Mouse (Mus musculus): ENCODE measurements around the gene Erbb3.

Erbb3 gene

DNA sequence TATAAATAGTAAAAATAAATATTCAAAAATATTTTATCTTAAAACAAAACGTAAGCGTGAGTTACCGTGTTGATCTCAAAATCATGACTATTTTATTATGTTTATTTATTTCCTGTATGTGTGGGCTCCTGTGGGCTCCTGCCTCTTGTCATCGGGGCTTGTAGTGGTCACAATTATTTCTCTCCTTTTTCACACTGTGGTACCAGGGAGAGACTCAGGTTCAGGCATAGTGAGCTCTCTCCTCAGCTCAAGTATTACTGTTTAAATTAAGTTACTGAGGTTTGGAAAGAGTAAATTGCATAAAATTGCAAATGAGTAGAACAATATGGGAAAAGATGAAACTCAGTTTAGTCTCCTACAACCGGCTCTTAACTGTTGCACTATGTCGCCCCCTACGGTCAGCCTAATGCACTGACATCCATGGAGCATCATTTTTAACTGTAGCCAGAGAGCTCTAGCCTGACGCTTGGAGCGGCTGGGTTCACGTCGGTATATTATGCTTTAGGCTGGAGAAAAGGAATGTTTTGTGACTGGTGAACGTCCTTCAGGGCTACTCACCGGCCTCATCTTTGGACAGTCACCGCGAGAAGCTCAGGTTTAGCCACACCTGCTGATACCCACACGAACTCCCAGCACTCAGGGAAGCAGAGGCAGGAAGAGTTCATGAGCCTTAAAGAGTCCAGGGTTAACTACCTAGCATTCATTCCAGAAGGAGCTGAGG, 23.1 kb upstream of the Erbb3 start:
- in situ Hi-C loops (cut with MboI, MseI) = no loop called here

DNA sequence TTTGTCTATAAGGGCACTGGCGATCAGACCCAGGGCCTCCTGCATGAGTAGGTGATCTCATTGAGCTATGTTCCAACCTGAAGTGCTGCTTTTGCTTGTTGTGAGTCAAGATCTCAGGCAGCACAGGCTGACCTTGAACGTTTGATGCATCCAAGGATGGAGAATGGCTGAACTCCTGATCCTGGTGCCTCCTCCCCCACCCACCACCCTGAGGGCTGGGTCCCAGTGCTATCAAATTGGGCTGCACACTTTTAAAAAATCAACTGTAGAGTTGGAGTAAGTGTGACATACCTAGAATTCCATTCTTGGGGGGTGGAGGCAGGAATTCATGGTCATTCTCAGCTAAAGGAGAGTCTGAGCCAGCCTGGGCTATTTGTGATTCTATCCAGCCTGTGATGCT, 17.0 kb upstream of the Erbb3 start:
- in situ Hi-C loops (cut with MboI, MseI) = loop anchor here (5.0 kb wide), 1 partner anchor 39 kb away; the partner anchor contains the start of gene Pa2g4

DNA sequence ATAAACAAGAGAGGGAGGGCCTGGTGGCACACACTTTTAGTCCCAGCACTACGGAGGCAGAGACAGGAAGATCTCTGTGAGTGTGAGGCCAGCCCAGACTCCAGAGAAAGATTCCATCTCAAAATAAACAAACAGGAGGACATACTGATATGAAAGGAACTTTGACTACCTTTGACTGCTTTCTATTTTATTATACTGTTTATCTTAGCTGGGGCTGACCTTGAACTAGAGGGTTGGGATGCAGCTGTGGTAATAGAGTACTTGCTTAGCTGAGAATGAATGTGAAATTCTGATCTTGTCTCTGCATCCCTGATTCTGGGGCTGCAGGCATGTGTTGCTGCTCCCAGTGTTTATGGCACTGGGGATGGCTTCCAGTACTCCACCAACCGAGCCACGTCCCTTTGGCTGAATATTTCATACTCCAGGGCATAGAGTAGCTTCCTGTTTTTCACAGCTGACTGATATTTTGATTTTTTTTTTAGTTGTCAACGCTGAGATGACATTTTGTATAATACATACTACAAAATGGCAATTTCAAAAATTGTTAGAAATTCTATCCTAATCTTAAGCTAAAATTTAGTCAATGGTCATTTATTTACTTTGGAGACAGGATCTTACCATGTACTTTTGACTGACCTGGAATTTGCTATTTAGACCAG, 13.1 kb upstream of the Erbb3 start:
- in situ Hi-C loops (cut with MboI, MseI) = no loop called here

DNA sequence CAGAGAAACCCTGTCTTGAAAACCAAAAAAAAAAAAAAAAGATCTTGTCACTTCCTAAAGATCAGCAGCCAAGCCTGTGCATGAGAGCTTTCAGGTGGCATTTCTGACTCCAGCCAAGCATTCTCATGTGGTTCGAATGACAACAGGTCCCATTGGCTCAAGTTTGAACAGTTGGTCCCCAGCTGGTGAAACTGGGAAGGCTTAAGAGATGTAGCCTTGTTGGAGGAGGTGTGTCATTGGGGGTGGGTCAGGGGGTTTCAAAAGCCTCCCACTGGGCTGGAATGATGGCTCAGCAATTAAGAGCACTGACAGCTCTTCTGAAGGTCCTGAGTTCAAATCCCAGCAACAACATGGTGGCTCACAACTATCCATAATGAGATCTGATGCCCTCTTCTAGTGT, 12.0 kb upstream of the Erbb3 start:
- in situ Hi-C loops (cut with MboI, MseI) = no loop called here

GRCm38 (mm10) chr10:128598476-128598875, 9.0 kb upstream of the Erbb3 start:
- in situ Hi-C loops (cut with MboI, MseI) = no loop called here

GRCm38 (mm10) chr10:128592797-128593196, 3.3 kb upstream of the Erbb3 start:
- in situ Hi-C loops (cut with MboI, MseI) = no loop called here

- in situ Hi-C loops (cut with MboI, MseI) = no loop called here
Observed at GRCm38 (mm10) chr10:128591436-128591835, 2.0 kb upstream of the Erbb3 start.

DNA sequence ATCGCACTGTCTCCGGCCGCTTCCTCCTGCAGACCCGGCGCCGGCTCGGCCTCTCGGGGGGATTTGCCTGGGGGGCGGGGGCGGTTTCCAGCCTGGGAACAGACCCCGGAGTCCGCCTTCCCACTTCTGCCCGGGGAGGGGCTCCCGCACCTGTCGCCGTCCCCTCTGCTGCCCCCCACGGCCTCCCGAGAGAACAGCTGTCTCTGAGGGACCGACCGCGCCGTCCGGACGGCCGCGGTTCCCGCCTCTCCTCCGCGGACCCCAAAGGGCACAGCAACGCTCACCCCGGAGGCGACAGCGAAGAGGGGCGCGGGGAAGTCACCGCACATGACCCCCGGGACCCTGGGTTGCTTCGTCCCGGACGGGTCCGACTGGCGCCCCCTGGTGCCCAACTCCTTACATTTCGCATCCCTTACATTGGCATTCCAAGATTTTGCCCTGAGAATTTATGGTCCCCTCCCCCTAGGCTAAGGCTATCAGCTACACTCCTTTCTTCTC, 790 bp upstream of the Erbb3 start:
- in situ Hi-C loops (cut with MboI, MseI) = no loop called here

- in situ Hi-C loops (cut with MboI, MseI) = no loop called here
Observed at GRCm38 (mm10) chr10:128588775-128589463, 533 bp downstream of the Erbb3 start.

DNA sequence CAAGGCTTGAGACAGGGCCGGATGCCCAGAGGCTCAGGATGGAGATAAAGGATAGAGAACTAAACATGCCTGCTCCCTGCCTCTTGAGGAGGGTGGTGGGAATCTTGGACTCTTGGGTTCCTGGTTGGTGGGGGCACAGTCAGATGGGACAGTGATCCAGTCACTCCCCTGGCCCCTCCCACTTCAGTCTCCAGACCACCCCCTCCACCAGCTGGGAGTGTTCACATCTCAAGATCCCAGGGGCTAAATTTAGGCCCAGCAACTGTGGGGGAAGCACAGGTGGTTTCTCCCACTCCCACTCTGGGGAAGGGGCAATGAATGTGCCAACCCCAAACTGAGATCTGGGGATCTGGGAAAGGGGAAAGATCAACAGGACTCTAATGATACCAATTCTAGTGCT, 1.3 kb downstream of the Erbb3 start:
- in situ Hi-C loops (cut with MboI, MseI) = no loop called here

DNA sequence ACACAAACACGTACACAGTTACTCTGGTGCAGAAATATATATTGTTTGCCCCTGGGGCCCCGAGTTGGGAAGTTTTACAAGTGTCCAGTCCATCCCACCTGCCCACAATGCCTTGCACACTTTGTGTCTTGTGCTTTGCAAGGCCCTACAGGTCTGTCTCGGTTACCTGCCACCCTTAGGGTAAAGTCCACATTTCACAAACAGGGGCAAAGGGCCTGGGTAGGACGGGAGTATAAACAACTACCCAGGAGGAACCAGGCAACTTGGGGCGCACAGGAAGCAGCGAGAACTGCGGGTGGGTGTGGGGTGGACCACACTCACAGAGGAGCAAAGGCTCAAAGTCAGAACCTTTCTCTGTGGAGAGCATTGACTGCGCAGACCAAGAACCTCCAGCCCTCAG, 1.8 kb downstream of the Erbb3 start:
- in situ Hi-C loops (cut with MboI, MseI) = no loop called here

- in situ Hi-C loops (cut with MboI, MseI) = no loop called here
Observed at GRCm38 (mm10) chr10:128587120-128587519, 2.3 kb downstream of the Erbb3 start.

DNA sequence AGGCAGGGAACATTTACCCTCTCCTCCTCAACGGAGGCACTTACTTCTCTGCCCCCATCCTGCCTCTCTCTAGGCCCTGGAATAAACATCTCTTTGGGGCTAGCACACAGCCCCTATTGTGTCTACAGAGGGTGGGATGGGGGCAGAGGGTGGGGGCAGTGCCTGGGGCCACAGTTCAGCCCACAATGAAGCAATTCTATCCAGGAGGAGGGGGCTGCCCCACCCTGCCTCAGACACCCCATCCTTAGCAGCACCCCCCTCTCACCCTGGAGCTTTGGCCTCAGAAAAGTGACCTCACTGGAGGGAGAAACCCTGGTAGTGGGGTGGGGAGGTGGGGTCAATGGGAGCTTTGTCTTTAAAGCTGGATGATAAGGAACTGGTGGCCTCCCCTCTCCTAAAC, 2.9 kb downstream of the Erbb3 start:
- in situ Hi-C loops (cut with MboI, MseI) = no loop called here

- in situ Hi-C loops (cut with MboI, MseI) = no loop called here
Observed at GRCm38 (mm10) chr10:128584386-128584785, 5.1 kb downstream of the Erbb3 start.

DNA sequence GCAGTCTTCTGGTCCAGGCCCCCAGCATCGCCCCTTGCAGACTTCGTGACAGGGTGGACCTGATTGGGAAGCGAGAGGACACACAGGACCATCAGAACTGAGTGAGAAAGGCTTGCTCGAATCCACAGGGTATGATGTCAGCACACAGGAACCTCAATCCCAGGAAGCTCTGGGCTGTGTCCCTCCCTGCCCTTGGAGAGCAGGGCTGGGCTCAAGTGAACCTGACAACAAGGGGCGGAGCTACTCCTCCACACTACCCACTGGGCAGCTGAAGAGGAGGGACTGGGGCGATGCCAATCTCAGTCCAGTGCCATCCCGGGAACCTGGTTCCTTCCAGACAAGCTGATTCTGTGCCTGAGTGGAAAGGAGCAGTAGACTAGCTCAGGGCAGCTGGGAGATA, 5.8 kb downstream of the Erbb3 start:
- in situ Hi-C loops (cut with MboI, MseI) = no loop called here

GRCm38 (mm10) chr10:128579731-128580130, 9.7 kb downstream of the Erbb3 start:
- in situ Hi-C loops (cut with MboI, MseI) = no loop called here

GRCm38 (mm10) chr10:128579298-128579697, 10.2 kb downstream of the Erbb3 start:
- in situ Hi-C loops (cut with MboI, MseI) = no loop called here

- in situ Hi-C loops (cut with MboI, MseI) = no loop called here
Observed at GRCm38 (mm10) chr10:128578330-128578729, 11.1 kb downstream of the Erbb3 start.

- in situ Hi-C loops (cut with MboI, MseI) = no loop called here
Observed at GRCm38 (mm10) chr10:128575063-128575462, 14.4 kb downstream of the Erbb3 start.

DNA sequence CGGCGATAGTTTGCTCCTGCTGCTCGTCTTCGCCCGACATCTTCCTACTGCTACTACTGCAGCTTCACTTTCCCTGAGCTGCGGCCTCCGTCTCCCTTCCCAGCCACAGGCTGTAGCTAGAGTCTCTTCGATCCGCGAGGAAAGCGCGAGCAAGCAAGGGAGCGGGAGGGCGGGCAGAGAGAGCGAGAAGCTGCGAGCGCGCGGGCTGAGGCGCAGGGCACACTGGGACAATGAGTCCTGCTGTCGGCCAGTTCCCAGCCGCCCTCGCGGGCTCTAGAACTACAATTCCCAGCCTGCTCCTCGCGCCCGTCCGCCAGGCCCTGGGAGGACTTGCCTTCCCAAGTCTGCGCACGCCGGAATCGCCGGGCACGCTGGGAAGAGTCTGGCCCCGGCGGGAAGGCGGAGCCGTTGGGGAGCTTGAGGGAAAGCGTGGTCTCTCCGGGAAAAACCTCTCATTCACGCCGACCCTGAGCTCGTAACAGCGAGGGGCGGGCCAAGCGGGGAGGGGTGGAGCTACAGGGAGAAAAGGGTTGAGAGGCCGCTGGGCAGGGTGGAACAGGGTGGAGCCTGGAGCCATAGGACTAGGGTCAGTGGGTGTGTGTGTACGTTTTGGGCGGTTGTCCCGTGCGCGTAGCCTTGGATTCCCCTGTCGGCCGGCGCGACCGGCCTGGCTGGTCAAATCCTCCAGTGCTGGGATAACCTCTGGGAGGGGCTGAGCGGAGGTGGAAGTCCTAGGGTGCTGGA, 23.5 kb downstream of the Erbb3 start, which contains the start of gene Pa2g4:
Pa2g4 (minus strand) TSS at position 200 of the 744 bp plus-strand sequence.
- in situ Hi-C loops (cut with MboI, MseI) = loop anchor here (5.0 kb wide), 1 partner anchor 41 kb away; no protein-coding TSS in a partner anchor

DNA sequence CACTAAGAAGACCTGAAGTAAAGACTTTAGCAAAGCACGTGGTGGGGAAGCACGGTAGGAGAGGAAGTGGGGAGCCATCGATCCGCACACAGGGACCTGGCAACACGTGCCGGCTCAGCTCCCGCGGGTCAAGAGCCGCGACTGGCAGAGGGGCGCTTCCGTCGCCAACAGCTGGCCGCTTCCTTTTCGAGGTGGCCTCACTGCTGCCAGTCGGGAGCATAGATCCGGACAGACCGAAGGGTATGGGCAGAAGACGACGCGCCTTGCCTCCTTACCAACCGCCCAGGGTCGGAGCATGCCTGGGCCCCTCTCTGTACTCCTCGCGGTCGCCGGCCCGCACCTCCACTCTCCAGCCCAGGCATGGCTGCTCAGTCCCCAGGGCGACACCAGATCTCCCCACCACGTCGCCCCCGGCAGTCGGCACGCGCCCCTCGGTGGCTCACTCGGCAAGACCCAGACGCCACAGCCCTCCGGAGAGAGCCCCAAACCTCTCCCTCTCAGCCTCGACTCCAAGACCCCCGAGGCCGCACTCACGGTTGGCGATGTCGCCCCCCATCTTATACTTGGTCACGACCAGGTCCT, 24.2 kb downstream of the Erbb3 start:
- in situ Hi-C loops (cut with MboI, MseI) = loop anchor here (5.0 kb wide), 1 partner anchor 42 kb away; no protein-coding TSS in a partner anchor
